Mouse (Mus musculus): Measurements from ENCODE around the gene Shank2.

Gene Shank2

GRCm38 (mm10) chr7:144030796-144031195, 29.1 kb downstream of the Shank2 start:
- DNase-seq (ENCODE audit: low read depth) = no peak

GRCm38 (mm10) chr7:144031611-144032010, 29.9 kb downstream of the Shank2 start:
- DNase-seq (ENCODE audit: low read depth) = no peak

GRCm38 (mm10) chr7:144037541-144037940, 35.8 kb downstream of the Shank2 start:
- DNase-seq (ENCODE audit: low read depth) = no peak

- DNase-seq (ENCODE audit: low read depth) = no peak
Observed at GRCm38 (mm10) chr7:144037966-144038669, 36.4 kb downstream of the Shank2 start.

- DNase-seq (ENCODE audit: low read depth) = no peak
Observed at GRCm38 (mm10) chr7:144038741-144039140, 37.0 kb downstream of the Shank2 start.

GRCm38 (mm10) chr7:144040328-144040727, 38.6 kb downstream of the Shank2 start:
- no peak for DNase-seq (ENCODE audit: low read depth)

- DNase-seq (ENCODE audit: low read depth) = no peak
Observed at GRCm38 (mm10) chr7:144052076-144052475, 50.3 kb downstream of the Shank2 start.

GRCm38 (mm10) chr7:144055188-144055587, 53.5 kb downstream of the Shank2 start:
- no peak for DNase-seq (ENCODE audit: low read depth)

- DNase-seq (ENCODE audit: low read depth) = peak; percentile 19
Observed at GRCm38 (mm10) chr7:144055702-144056531, 54.2 kb downstream of the Shank2 start.

- DNase-seq (ENCODE audit: low read depth) = no peak
Observed at GRCm38 (mm10) chr7:144070162-144070949, 68.6 kb downstream of the Shank2 start.

GRCm38 (mm10) chr7:144072219-144072618, 70.5 kb downstream of the Shank2 start:
- DNase-seq (ENCODE audit: low read depth) = peak; percentile 21

GRCm38 (mm10) chr7:144072856-144073255, 71.1 kb downstream of the Shank2 start:
- DNase-seq (ENCODE audit: low read depth) = no peak

- peak; percentile 65 for DNase-seq (ENCODE audit: low read depth)
Observed at GRCm38 (mm10) chr7:144074718-144075117, 73.0 kb downstream of the Shank2 start.

- DNase-seq (ENCODE audit: low read depth) = peak; percentile 65
Observed at GRCm38 (mm10) chr7:144078661-144079060, 76.9 kb downstream of the Shank2 start.

GRCm38 (mm10) chr7:144079861-144080260, 78.1 kb downstream of the Shank2 start:
- DNase-seq (ENCODE audit: low read depth) = no peak

GRCm38 (mm10) chr7:144081448-144081847, 79.7 kb downstream of the Shank2 start:
- peak; percentile 27 for DNase-seq (ENCODE audit: low read depth)

GRCm38 (mm10) chr7:144081963-144082362, 80.2 kb downstream of the Shank2 start:
- DNase-seq (ENCODE audit: low read depth) = no peak

GRCm38 (mm10) chr7:144087277-144087676, 85.5 kb downstream of the Shank2 start:
- no peak for DNase-seq (ENCODE audit: low read depth)

GRCm38 (mm10) chr7:144094132-144094531, 92.4 kb downstream of the Shank2 start:
- DNase-seq (ENCODE audit: low read depth) = no peak

GRCm38 (mm10) chr7:144097314-144097713, 95.6 kb downstream of the Shank2 start:
- DNase-seq (ENCODE audit: low read depth) = peak; percentile 36

GRCm38 (mm10) chr7:144102222-144102980, 100.7 kb downstream of the Shank2 start:
- DNase-seq (ENCODE audit: low read depth) = no peak

GRCm38 (mm10) chr7:144105952-144106351, 104.2 kb downstream of the Shank2 start:
- DNase-seq (ENCODE audit: low read depth) = no peak

Measured in induced T-regulatory cell, adult 2 months (primary cell).